Mouse (Mus musculus): ENCODE data around the gene Sox1. TPM values are rescaled to one million over a fixed set of nuclear protein-coding genes. Genes with fewer than 3 reads are reported as not detected.
A peak's percentile ranks its signal among the peaks of the same experiment; 100 is the strongest.

Gene Sox1
- polyA plus RNA-seq, 1 experiment from 2014 or later, result not detected

GRCm38 (mm10) chr8:12401391-12402270 is 6.5 kb downstream of the Sox1 start:
- Histone ChIP-seq H3K27ac (no peak overlapping the region), H3K27me3 (peaks cover 96% of the 10 kb centered on the region), H3K4me2 (no peak overlapping the region), H3K9ac (no peak overlapping the region), H3K4me1 (peaks cover 21% of the 10 kb centered on the region), H3K4me3 (peak overlapping the region; percentile 8; the same call in 1 of the 2 replicates), H3K36me3 (no peaks in the 10 kb centered on the region), H3K9me3 (no peaks in the 10 kb centered on the region)
- 2% methylated on average over 35 of the region's 35 CpGs for WGBS
- ATAC-seq (ENCODE audit: insufficient number of reproducible peaks, low FRiP score, low TSS enrichment, low read depth), result no peak

- Histone ChIP-seq H3K27ac (no peak overlapping the region), H3K27me3 (peaks cover 93% of the 10 kb centered on the region), H3K4me3 (no peak overlapping the region), H3K9ac (no peak overlapping the region), H3K4me1 (peaks cover 12% of the 10 kb centered on the region), H3K9me3 (no peaks in the 10 kb centered on the region), H3K4me2 (no peak overlapping the region), H3K36me3 (no peaks in the 10 kb centered on the region)
- 7% methylated on average over 9 of the region's 9 CpGs for WGBS
- no peak for ATAC-seq (ENCODE audit: insufficient number of reproducible peaks, low FRiP score, low TSS enrichment, low read depth)
Observed at GRCm38 (mm10) chr8:12402709-12403108, 7.6 kb downstream of the Sox1 start.

- ATAC-seq (ENCODE audit: insufficient number of reproducible peaks, low FRiP score, low TSS enrichment, low read depth), result no peak
- Histone ChIP-seq H3K4me1 (no peaks in the 10 kb centered on the region), H3K4me3 (no peak overlapping the region), H3K9me3 (no peaks in the 10 kb centered on the region), H3K36me3 (no peaks in the 10 kb centered on the region), H3K27ac (no peak overlapping the region), H3K4me2 (no peak overlapping the region), H3K27me3 (peaks cover 87% of the 10 kb centered on the region), H3K9ac (no peak overlapping the region)
- WGBS, result 21% methylated on average over 10 of the region's 10 CpGs
Observed at GRCm38 (mm10) chr8:12408020-12408419, 12.9 kb downstream of the Sox1 start.

- H3K4me2 ChIP-seq, result no peak overlapping the region
- WGBS, result 50% methylated on average over 3 of the region's 3 CpGs
- H3K9ac ChIP-seq, result no peak overlapping the region
- no peak overlapping the region for H3K4me3 ChIP-seq
- H3K36me3 ChIP-seq, result no peaks in the 10 kb centered on the region
- no peaks in the 10 kb centered on the region for H3K4me1 ChIP-seq
- H3K9me3 ChIP-seq, result no peaks in the 10 kb centered on the region
- no peak for ATAC-seq (ENCODE audit: insufficient number of reproducible peaks, low FRiP score, low TSS enrichment, low read depth)
- no peak overlapping the region for H3K27ac ChIP-seq
- peaks cover 84% of the 10 kb centered on the region for H3K27me3 ChIP-seq
Observed at GRCm38 (mm10) chr8:12409976-12410375, 14.9 kb downstream of the Sox1 start.

- peaks cover 48% of the 10 kb centered on the region for H3K27me3 ChIP-seq
- H3K36me3 ChIP-seq, result no peaks in the 10 kb centered on the region
Observed at GRCm38 (mm10) chr8:12417056-12417455, 22.0 kb downstream of the Sox1 start.

GRCm38 (mm10) chr8:12420537-12420936 is 25.4 kb downstream of the Sox1 start:
- Histone ChIP-seq H3K9me3 (no peaks in the 10 kb centered on the region), H3K9ac (no peak overlapping the region), H3K4me2 (no peak overlapping the region), H3K4me1 (no peaks in the 10 kb centered on the region), H3K27ac (no peak overlapping the region), H3K36me3 (no peaks in the 10 kb centered on the region), H3K27me3 (peaks cover 54% of the 10 kb centered on the region), H3K4me3 (no peak overlapping the region)
- ATAC-seq (ENCODE audit: insufficient number of reproducible peaks, low FRiP score, low TSS enrichment, low read depth), result no peak
- 68% methylated on average over 2 of the region's 2 CpGs for WGBS

More at GRCm38 (mm10) chr8:12417056-12417455, 22.0 kb downstream of the Sox1 start:
- Histone ChIP-seq H3K9me3 (no peaks in the 10 kb centered on the region), H3K4me3 (no peak overlapping the region), H3K4me1 (no peaks in the 10 kb centered on the region), H3K27ac (no peak overlapping the region), H3K4me2 (no peak overlapping the region), H3K9ac (no peak overlapping the region)
- no peak for ATAC-seq (ENCODE audit: insufficient number of reproducible peaks, low FRiP score, low TSS enrichment, low read depth)
- WGBS, result 76% methylated on average over 2 of the region's 2 CpGs

- 86% methylated on average over 8 of the region's 8 CpGs for WGBS
- ATAC-seq (ENCODE audit: insufficient number of reproducible peaks, low FRiP score, low TSS enrichment, low read depth), result no peak
- no peak overlapping the region for H3K4me3 ChIP-seq
- no peak overlapping the region for H3K4me2 ChIP-seq
- peaks cover 27% of the 10 kb centered on the region for H3K4me1 ChIP-seq
- H3K27me3 ChIP-seq, result peaks cover 86% of the 10 kb centered on the region
- H3K9ac ChIP-seq, result no peak overlapping the region
- no peaks in the 10 kb centered on the region for H3K9me3 ChIP-seq
- no peaks in the 10 kb centered on the region for H3K36me3 ChIP-seq
- H3K27ac ChIP-seq, result no peak overlapping the region
Observed at GRCm38 (mm10) chr8:12425906-12426305, 30.8 kb downstream of the Sox1 start.

- 80% methylated on average over 9 of the region's 9 CpGs for WGBS
- no peaks in the 10 kb centered on the region for H3K36me3 ChIP-seq
- H3K4me2 ChIP-seq, result no peak overlapping the region
- ATAC-seq (ENCODE audit: insufficient number of reproducible peaks, low FRiP score, low TSS enrichment, low read depth), result no peak
- H3K27ac ChIP-seq, result no peak overlapping the region
- H3K4me1 ChIP-seq, result peaks cover 33% of the 10 kb centered on the region
- H3K4me3 ChIP-seq, result no peak overlapping the region
- H3K27me3 ChIP-seq, result peaks cover 96% of the 10 kb centered on the region
- no peaks in the 10 kb centered on the region for H3K9me3 ChIP-seq
- no peak overlapping the region for H3K9ac ChIP-seq
Observed at GRCm38 (mm10) chr8:12427346-12427745, 32.3 kb downstream of the Sox1 start.

- Histone ChIP-seq H3K4me3 (no peak overlapping the region), H3K4me1 (peaks cover 33% of the 10 kb centered on the region), H3K4me2 (no peak overlapping the region), H3K27me3 (peaks cover 96% of the 10 kb centered on the region), H3K36me3 (no peaks in the 10 kb centered on the region), H3K9me3 (no peaks in the 10 kb centered on the region), H3K27ac (no peak overlapping the region), H3K9ac (no peak overlapping the region)
- ATAC-seq (ENCODE audit: insufficient number of reproducible peaks, low FRiP score, low TSS enrichment, low read depth), result no peak
- WGBS, result 17% methylated on average over 26 of the region's 26 CpGs
Observed at GRCm38 (mm10) chr8:12427886-12428799, 33.0 kb downstream of the Sox1 start.

GRCm38 (mm10) chr8:12428931-12429330 is 33.8 kb downstream of the Sox1 start:
- no peak for ATAC-seq (ENCODE audit: insufficient number of reproducible peaks, low FRiP score, low TSS enrichment, low read depth)
- no peak overlapping the region for H3K27ac ChIP-seq
- no peak overlapping the region for H3K4me3 ChIP-seq
- H3K4me1 ChIP-seq, result peaks cover 33% of the 10 kb centered on the region
- H3K9ac ChIP-seq, result no peak overlapping the region
- no peaks in the 10 kb centered on the region for H3K36me3 ChIP-seq
- WGBS, result 20% methylated on average over 5 of the region's 5 CpGs
- H3K4me2 ChIP-seq, result no peak overlapping the region
- no peaks in the 10 kb centered on the region for H3K9me3 ChIP-seq
- H3K27me3 ChIP-seq, result peaks cover 98% of the 10 kb centered on the region

GRCm38 (mm10) chr8:12429601-12430172 is 34.6 kb downstream of the Sox1 start:
- 8% methylated on average over 9 of the region's 9 CpGs for WGBS
- peaks cover 33% of the 10 kb centered on the region for H3K4me1 ChIP-seq
- no peak overlapping the region for H3K27ac ChIP-seq
- H3K4me3 ChIP-seq, result 0 out of 2 replicates have a peak overlapping the region, but pooled peaks have one; percentile 26
- no peaks in the 10 kb centered on the region for H3K9me3 ChIP-seq
- no peaks in the 10 kb centered on the region for H3K36me3 ChIP-seq
- no peak overlapping the region for H3K9ac ChIP-seq
- H3K27me3 ChIP-seq, result peaks cover 98% of the 10 kb centered on the region
- ATAC-seq (ENCODE audit: insufficient number of reproducible peaks, low FRiP score, low TSS enrichment, low read depth), result no peak
- peak overlapping the region; percentile 38; the same call in 1 of the 2 replicates for H3K4me2 ChIP-seq

Data from limb, embryonic 15.5 days (tissue).